Mouse (Mus musculus): Measurements from ENCODE around the gene Dhtkd1. TPM values are rescaled to one million over a fixed set of nuclear protein-coding genes. Genes with fewer than 3 reads are reported as not detected.
A peak's percentile ranks its signal among the peaks of the same experiment; 100 is the strongest.

The Dhtkd1 gene
- total and polyA plus RNA-seq, 3 experiments, result 1.5 to 1.6 TPM; not detected in 1

GRCm38 (mm10) chr2:5943071-5943470 lies 479 bp upstream of the Dhtkd1 start:
- no peaks in the 10 kb centered on the region for H3K27me3 ChIP-seq (ENCODE audit: control insufficient read depth in 1 of 2, insufficient read depth in 2 of 2, low read length in 2 of 2)
- DNase-seq (ENCODE audit: low read depth, low spot score), result no peak
- peaks cover 0 to 26% of the 10 kb centered on the region in 2 experiments; a peak in 2 of 4 replicates for H3K36me3 ChIP-seq (ENCODE audit: control insufficient read depth in 1 of 2, insufficient read depth in 2 of 2, low read length in 2 of 2)
- no peak overlapping the region for H3K27ac ChIP-seq (ENCODE audit: control insufficient read depth, low read depth, low read length)
- H3K4me1 ChIP-seq (ENCODE audit: control insufficient read depth in 1 of 2, insufficient read depth in 2 of 2, low read length in 2 of 2), result peaks cover 22 to 27% of the 10 kb centered on the region in 2 experiments
- H3K79me2 ChIP-seq (ENCODE audit: control insufficient read depth, insufficient read depth, low read length, poor library complexity), result no peaks in the 10 kb centered on the region
- H3K9ac ChIP-seq (ENCODE audit: control insufficient read depth, low read depth, low read length, poor library complexity, severe bottlenecking), result peak overlapping the region; percentile 66
- H3K4me3 ChIP-seq (ENCODE audit: control insufficient read depth in 1 of 2, insufficient read depth in 1 of 2, low read depth in 2 of 2, low read length in 2 of 2), result peak overlapping the region; percentile 83 to 100
- no peak for TF ChIP-seq POLR2AphosphoS2 (IDR thresholded peaks at IDR 0.05; ENCODE audit: low read length)
- no peak for TF ChIP-seq NRF1 (IDR thresholded peaks at IDR 0.05; ENCODE audit: insufficient read depth, low read depth, low read length, poor library complexity, severe bottlenecking)
- TF ChIP-seq GATA1 (IDR thresholded peaks at IDR 0.05; ENCODE audit: low read depth, low read length), result no peak
- no peak for TF ChIP-seq UBTF (IDR thresholded peaks at IDR 0.05; ENCODE audit: borderline replicate concordance, insufficient read depth, low read depth, low read length)
- no peak for TF ChIP-seq RCOR1 (IDR thresholded peaks at IDR 0.05; ENCODE audit: low read depth, low read length)
- no peak for TF ChIP-seq SMC3 (IDR thresholded peaks at IDR 0.05; ENCODE audit: low read depth, low read length)
- no peak for TF ChIP-seq SIN3A (IDR thresholded peaks at IDR 0.05; ENCODE audit: low read length)
- no peak for TF ChIP-seq ZNF384 (IDR thresholded peaks at IDR 0.05; ENCODE audit: low read depth, low read length)
- TF ChIP-seq RAD21 (IDR thresholded peaks at IDR 0.05; ENCODE audit: low read depth, low read length), result no peak
- TF ChIP-seq E2F4 (IDR thresholded peaks at IDR 0.05; ENCODE audit: borderline replicate concordance, low read depth, low read length), result no peak
- no peak for TF ChIP-seq CHD2 (IDR thresholded peaks at IDR 0.05; ENCODE audit: low read length)
- no peak for TF ChIP-seq MAX (IDR thresholded peaks at IDR 0.05; ENCODE audit: low read length)
- TF ChIP-seq JUND (IDR thresholded peaks at IDR 0.05; ENCODE audit: low read depth, low read length), result no peak
- no peak for TF ChIP-seq USF1 (IDR thresholded peaks at IDR 0.05; ENCODE audit: low read depth, low read length)
- no peak for TF ChIP-seq MAFK (IDR thresholded peaks at IDR 0.05; ENCODE audit: borderline replicate concordance, low read depth, low read length)
- TF ChIP-seq KAT2A (conservative IDR thresholded peaks at IDR 0.05; ENCODE audit: low read depth, low read length), result no peak
- TF ChIP-seq TBP (IDR thresholded peaks at IDR 0.05; ENCODE audit: low read depth, low read length), result no peak
- H3K9me3 ChIP-seq (replicated peaks; ENCODE audit: insufficient read depth, low read length), result no peaks in the 10 kb centered on the region

GRCm38 (mm10) chr2:5941861-5942415 lies 654 bp downstream of the Dhtkd1 start:
- Histone ChIP-seq H3K4me3 (ENCODE audit: control insufficient read depth in 1 of 2, insufficient read depth in 1 of 2, low read depth in 2 of 2, low read length in 2 of 2) (peak overlapping the region; percentile 83 to 100), H3K27me3 (ENCODE audit: control insufficient read depth in 1 of 2, insufficient read depth in 2 of 2, low read length in 2 of 2) (no peaks in the 10 kb centered on the region), H3K9me3 (replicated peaks; ENCODE audit: insufficient read depth, low read length) (no peaks in the 10 kb centered on the region), H3K79me2 (ENCODE audit: control insufficient read depth, insufficient read depth, low read length, poor library complexity) (no peaks in the 10 kb centered on the region), H3K27ac (ENCODE audit: control insufficient read depth, low read depth, low read length) (no peak overlapping the region; the same call in 1 of the 2 replicates), H3K9ac (ENCODE audit: control insufficient read depth, low read depth, low read length, poor library complexity, severe bottlenecking) (peak overlapping the region; percentile 66), H3K36me3 (ENCODE audit: control insufficient read depth in 1 of 2, insufficient read depth in 2 of 2, low read length in 2 of 2) (peaks cover 0 to 26% of the 10 kb centered on the region in 2 experiments; a peak in 2 of 4 replicates), H3K4me1 (ENCODE audit: control insufficient read depth in 1 of 2, insufficient read depth in 2 of 2, low read length in 2 of 2) (peaks cover 22 to 27% of the 10 kb centered on the region in 2 experiments)
- TF ChIP-seq RAD21 (IDR thresholded peaks at IDR 0.05; ENCODE audit: low read depth, low read length), result no peak
- TF ChIP-seq MAX (IDR thresholded peaks at IDR 0.05; ENCODE audit: low read length), result no peak
- TF ChIP-seq TAL1 (IDR thresholded peaks at IDR 0.05; ENCODE audit: low read length), result no peak
- no peak for TF ChIP-seq ZNF384 (IDR thresholded peaks at IDR 0.05; ENCODE audit: low read depth, low read length)
- no peak for TF ChIP-seq CHD1 (IDR thresholded peaks at IDR 0.05; ENCODE audit: low read depth, low read length)
- TF ChIP-seq UBTF (IDR thresholded peaks at IDR 0.05; ENCODE audit: borderline replicate concordance, insufficient read depth, low read depth, low read length), result no peak
- TF ChIP-seq JUND (IDR thresholded peaks at IDR 0.05; ENCODE audit: low read depth, low read length), result no peak
- no peak for TF ChIP-seq GABPA (IDR thresholded peaks at IDR 0.05; ENCODE audit: low read depth, low read length)
- TF ChIP-seq NELFE (IDR thresholded peaks at IDR 0.05; ENCODE audit: low read depth, low read length), result no peak
- peak; percentile 67 for DNase-seq (ENCODE audit: low read depth, low spot score)
